Mouse (Mus musculus) R1 (cell line): Measurements from ENCODE around the gene Myb.

Experiments used
- DNase-seq: peaks from one replicate; pipeline ENCODE4 v3.0.0-alpha.2; 2018; ENCODE audit warnings: low read depth, low spot score

Gene Myb

DNA sequence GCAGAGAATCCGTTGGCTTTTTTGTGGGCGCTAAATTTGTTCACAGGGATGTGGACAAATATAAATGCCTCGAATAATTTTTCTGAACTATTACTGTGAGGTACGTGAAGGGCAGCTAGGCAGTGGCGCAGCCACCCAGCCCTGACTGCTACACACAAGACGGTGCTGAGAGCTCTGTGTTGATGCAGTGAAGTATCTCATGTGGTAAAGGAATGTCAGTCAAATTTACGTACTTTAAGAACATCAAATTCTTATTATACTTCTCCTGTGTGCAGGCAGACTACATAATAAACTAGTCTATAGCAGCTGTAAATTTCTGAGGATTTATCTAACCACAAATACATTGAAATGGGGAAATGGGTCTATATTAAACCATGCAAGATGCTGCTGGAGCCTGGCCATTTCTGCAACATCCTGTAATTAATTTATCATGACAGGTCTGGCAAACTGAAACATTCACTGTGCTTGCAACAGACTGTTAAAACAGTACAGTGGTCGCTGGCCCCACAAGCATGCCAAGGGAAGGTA is 77.3 kb downstream of the Myb start:
- DNase-seq, result no peak

DNA sequence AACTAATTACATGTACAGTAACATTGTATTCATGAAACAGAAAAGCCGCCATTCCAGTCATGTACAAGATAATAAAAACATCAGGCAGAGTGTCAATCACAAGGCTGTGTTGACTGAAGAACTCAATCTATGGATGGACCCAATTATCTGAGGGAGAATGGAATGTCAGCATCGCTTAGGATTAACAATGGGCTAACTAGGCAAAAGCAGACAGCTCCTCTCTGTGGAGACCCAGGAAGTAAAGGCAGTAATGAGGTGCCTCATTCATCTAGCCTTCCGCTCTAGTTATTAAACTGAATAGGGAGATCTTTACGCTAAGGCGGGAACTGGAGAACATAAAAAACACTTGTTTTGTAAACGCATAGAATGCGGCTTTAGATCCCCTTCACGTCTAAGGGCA is 78.3 kb downstream of the Myb start:
- DNase-seq, result peak; percentile 60

DNA sequence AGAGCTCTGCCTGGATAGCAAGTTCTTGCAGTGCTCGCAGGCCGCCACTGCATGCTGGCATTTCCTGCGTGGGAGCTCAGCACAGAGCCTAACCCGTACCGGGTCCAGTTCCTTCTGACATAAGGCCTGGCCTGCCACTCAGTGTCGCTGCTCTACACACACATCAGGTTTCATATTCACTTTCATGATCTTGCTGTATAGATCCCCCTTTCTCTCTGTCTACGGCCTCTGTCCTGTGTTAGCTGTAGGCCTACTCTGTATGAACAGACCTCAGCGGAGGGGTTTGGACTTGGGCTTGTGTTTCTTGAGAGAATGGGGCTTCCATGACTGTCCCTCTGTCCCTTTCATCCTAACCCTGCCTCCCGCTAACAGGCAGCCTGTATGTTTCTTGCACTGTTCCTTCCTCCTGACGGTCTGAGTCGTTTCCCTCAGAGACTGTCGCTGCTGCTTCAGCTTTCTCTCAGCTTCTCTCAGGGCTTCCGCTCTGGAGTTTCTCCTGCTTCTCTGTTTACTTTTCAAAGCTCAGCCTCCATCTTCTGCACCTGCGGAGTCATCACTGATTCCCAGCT is 83.5 kb downstream of the Myb start:
- DNase-seq, result no peak

DNA sequence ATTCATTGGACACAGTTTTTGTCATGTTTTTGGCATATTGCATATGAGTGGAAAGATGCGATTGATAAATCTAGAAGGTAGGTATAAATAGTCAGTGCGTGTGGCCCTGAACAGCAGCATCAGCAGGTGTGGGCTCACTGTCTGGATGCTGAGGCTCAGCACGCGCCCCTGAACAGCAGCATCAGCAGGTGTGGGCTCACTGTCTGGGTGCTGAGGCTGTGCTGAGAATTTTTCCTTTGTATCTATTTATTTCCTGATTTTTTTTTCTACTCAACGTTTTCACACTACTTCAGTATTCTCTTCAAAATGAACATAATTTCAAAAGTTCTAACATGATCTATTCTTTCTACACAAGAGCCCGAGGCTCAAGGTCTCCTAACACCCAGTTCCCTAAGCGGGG is 84.1 kb downstream of the Myb start:
- DNase-seq, result no peak

DNA sequence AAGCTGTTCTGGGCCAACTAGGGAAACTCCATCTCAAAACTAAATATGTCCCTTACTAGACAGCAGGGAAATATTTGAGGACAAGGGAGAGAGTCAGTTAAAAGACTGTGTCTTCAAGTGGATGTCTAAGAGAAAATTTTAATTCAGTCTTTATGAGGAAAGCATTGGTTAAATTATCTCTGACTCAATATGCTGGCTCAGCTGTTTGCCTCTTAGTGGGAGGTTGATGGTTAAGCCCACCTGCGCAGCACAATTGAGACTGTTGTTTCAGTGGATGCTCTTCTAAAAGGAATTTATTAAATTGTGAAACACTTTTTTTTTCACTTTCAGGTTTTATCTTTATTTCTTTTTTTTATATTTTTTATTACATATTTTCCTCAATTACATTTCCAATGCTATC is 84.6 kb downstream of the Myb start:
- no peak for DNase-seq
